Comparison of ENCODE assay signal across 8 mouse cellular contexts in genomic region chr13:24338343-24338861, GRCm38 (mm10). TPM values are rescaled to one million over a fixed set of nuclear protein-coding genes. Genes with fewer than 3 reads are reported as not detected.
DNase-seq lines count a peak whose midpoint lies in the region; ATAC-seq and TF ChIP-seq lines count a peak whose summit lies in the region.

No protein-coding gene starts in this region.

- H3K27ac ChIP-seq in CH12.LX (ENCODE audit: insufficient read depth, low read depth), result peak overlapping the region; percentile 25; the same call in 1 of the 2 replicates
- H3K27ac ChIP-seq in brown adipose tissue, adult 24 weeks (replicated peaks; ENCODE audit: low read depth, low read length), result peak overlapping the region; percentile 72
- H3K27ac ChIP-seq in forebrain, embryonic 11.5 days (ENCODE audit: low read depth, low read length), result no peak overlapping the region
- no peak overlapping the region for H3K27ac ChIP-seq in hindbrain, embryonic 14.5 days

- dilution Hi-C loops in CH12.LX (cut with MboI; ENCODE audit: extremely low pct_ligation_motif_present, extremely low pct_unique_long_range_greater_than_20kb, low sequenced_read_pairs), result no loop called here

- no peaks in the 10 kb centered on the region for H3K36me3 ChIP-seq in CH12.LX (replicated peaks in 1 of 2; ENCODE audit: control insufficient read depth in 1 of 2, insufficient read depth in 1 of 2, low read length in 1 of 2)
- no peaks in the 10 kb centered on the region for H3K36me3 ChIP-seq in forebrain, embryonic 11.5 days (ENCODE audit: control insufficient read depth, insufficient read depth, low read length)
- no peaks in the 10 kb centered on the region for H3K36me3 ChIP-seq in hindbrain, embryonic 14.5 days (replicated peaks; ENCODE audit: control insufficient read depth, insufficient read depth)

- no peak for TF ChIP-seq CTCF in CH12.LX (conservative IDR thresholded peaks at IDR 0.05 in 1 of 2, IDR thresholded peaks at IDR 0.05 in 1 of 2; ENCODE audit: low read depth in 2 of 2, low read length in 2 of 2)

- peak; percentile 46; the same call in 1 of the 2 replicates for TF ChIP-seq EP300 in CH12.LX (IDR thresholded peaks at IDR 0.05; ENCODE audit: low read length)

- no peaks in the 10 kb centered on the region for H3K79me2 ChIP-seq in CH12.LX (replicated peaks; ENCODE audit: control insufficient read depth, extremely low read depth, insufficient read depth, poor library complexity, severe bottlenecking)

- TF ChIP-seq RAD21 in CH12.LX (IDR thresholded peaks at IDR 0.05; ENCODE audit: low read depth, low read length), result no peak

- peak overlapping the region; percentile 20 for H3K9ac ChIP-seq in CH12.LX (ENCODE audit: insufficient read depth, low read depth)
- H3K9ac ChIP-seq in forebrain, embryonic 11.5 days (ENCODE audit: low read length), result no peak overlapping the region
- no peak overlapping the region for H3K9ac ChIP-seq in hindbrain, embryonic 14.5 days

- peaks cover 5 to 25% of the 10 kb centered on the region in 2 experiments for H3K4me1 ChIP-seq in CH12.LX (ENCODE audit: control insufficient read depth in 1 of 2, insufficient read depth in 2 of 2)
- peaks cover 7% of the 10 kb centered on the region; the same call in 1 of the 2 replicates for H3K4me1 ChIP-seq in brown adipose tissue, adult 24 weeks (ENCODE audit: control insufficient read depth, insufficient read depth, insufficient read length, low read length)
- no peaks in the 10 kb centered on the region for H3K4me1 ChIP-seq in forebrain, embryonic 11.5 days (replicated peaks; ENCODE audit: control insufficient read depth, insufficient read depth, low read length)
- H3K4me1 ChIP-seq in hindbrain, embryonic 14.5 days (replicated peaks; ENCODE audit: control insufficient read depth, insufficient read depth, low read length), result no peaks in the 10 kb centered on the region

- no peaks in the 10 kb centered on the region for H3K27me3 ChIP-seq in CH12.LX (replicated peaks)
- H3K27me3 ChIP-seq in forebrain, embryonic 11.5 days (ENCODE audit: control insufficient read depth, insufficient read depth, low read length), result no peaks in the 10 kb centered on the region
- no peaks in the 10 kb centered on the region for H3K27me3 ChIP-seq in hindbrain, embryonic 14.5 days (ENCODE audit: control insufficient read depth, insufficient read depth, low read length)

- no peaks in the 10 kb centered on the region for H3K9me3 ChIP-seq in CH12.LX (replicated peaks; ENCODE audit: low read length)
- H3K9me3 ChIP-seq in forebrain, embryonic 11.5 days (ENCODE audit: control insufficient read depth, low read length), result no peaks in the 10 kb centered on the region
- no peaks in the 10 kb centered on the region for H3K9me3 ChIP-seq in hindbrain, embryonic 14.5 days (ENCODE audit: control insufficient read depth, low read length)

- ATAC-seq in forebrain, embryonic 11.5 days (replicated peaks; ENCODE audit: low FRiP score), result no peak
- ATAC-seq in megakaryocyte-erythroid progenitor cell, adult 5-6 weeks (replicated peaks; ENCODE audit: low FRiP score, low TSS enrichment, poor library complexity, severe bottlenecking), result no peak
- no peak for ATAC-seq in hindbrain, embryonic 14.5 days (ENCODE audit: low FRiP score)
- no peak for ATAC-seq in inflammation-experienced regulatory T-cells, adult 6 months

- peak overlapping the region; percentile 59 for H3K4me2 ChIP-seq in CH12.LX (ENCODE audit: insufficient read depth, low read depth, poor library complexity, severe bottlenecking)
- no peak overlapping the region for H3K4me2 ChIP-seq in forebrain, embryonic 11.5 days (ENCODE audit: low read depth, low read length, severe bottlenecking)
- H3K4me2 ChIP-seq in hindbrain, embryonic 14.5 days (replicated peaks), result no peak overlapping the region

- DNase-seq in CH12.LX (ENCODE audit: extremely low read depth), result peak; percentile 51
- DNase-seq in induced T-regulatory cell, adult 2 months (ENCODE audit: low read depth), result peak; percentile 15
- DNase-seq in lung, postnatal 36 days, result peak; percentile 89
- DNase-seq in forebrain, embryonic 11.5 days (ENCODE audit: low spot score), result no peak
- no peak for DNase-seq in hindbrain, embryonic 14.5 days (ENCODE audit: low spot score)

- in situ Hi-C loops in CH12.LX (cut with MboI; ENCODE audit: low pct_ligation_motif_present, low pct_unique_long_range_greater_than_20kb, low sequenced_read_pairs), result loop anchor here (10.0 to 25.0 kb wide), 4 partner anchors 86 to 574 kb away; no protein-coding TSS in a partner anchor

- H3K4me3 ChIP-seq in CH12.LX (replicated peaks in 1 of 3; ENCODE audit: low read depth in 2 of 3, low read length in 2 of 3, poor library complexity in 1 of 3), result no peak overlapping the region
- no peak overlapping the region for H3K4me3 ChIP-seq in brown adipose tissue, adult 24 weeks (ENCODE audit: insufficient read depth, low read depth, low read length)
- no peak overlapping the region for H3K4me3 ChIP-seq in forebrain, embryonic 11.5 days (ENCODE audit: low read depth, low read length)
- H3K4me3 ChIP-seq in hindbrain, embryonic 14.5 days (replicated peaks; ENCODE audit: low read length), result no peak overlapping the region

- TF ChIP-seq POLR2A in CH12.LX (IDR thresholded peaks at IDR 0.05; ENCODE audit: low read depth, low read length), result no peak; the same call in 1 of the 2 replicates

- WGBS in forebrain, embryonic 11.5 days, result 87% methylated on average over 4 of the region's 4 CpGs
- 80% methylated on average over 4 of the region's 4 CpGs for WGBS in hindbrain, embryonic 14.5 days

TF ChIP-seq in CH12.LX, 34 proteins besides CTCF, POLR2A, EP300 and RAD21:
- peak; percentile 5; the same call in 1 of the 2 replicates for TF ChIP-seq MAX (IDR thresholded peaks at IDR 0.05; ENCODE audit: low read length)
- 0 out of 2 replicates have a peak, but pooled peaks have one; percentile 9 for TF ChIP-seq MXI1 (IDR thresholded peaks at IDR 0.05; ENCODE audit: low read depth, low read length)
- TF ChIP-seq UBTF (IDR thresholded peaks at IDR 0.05; ENCODE audit: low read depth, low read length), result no peak
- TF ChIP-seq KAT2A (IDR thresholded peaks at IDR 0.05; ENCODE audit: insufficient replicate concordance, low read length), result no peak
- no peak for TF ChIP-seq NRF1 (IDR thresholded peaks at IDR 0.05; ENCODE audit: low read depth, low read length)
- no peak for TF ChIP-seq MYC (IDR thresholded peaks at IDR 0.05; ENCODE audit: low read depth, low read length)
- no peak for TF ChIP-seq PAX5 (IDR thresholded peaks at IDR 0.05; ENCODE audit: low read length)
- TF ChIP-seq GABPA (IDR thresholded peaks at IDR 0.05; ENCODE audit: insufficient replicate concordance, low read depth, low read length), result no peak
- no peak for TF ChIP-seq ZKSCAN1 (IDR thresholded peaks at IDR 0.05; ENCODE audit: borderline replicate concordance, low read depth, low read length)
- no peak for TF ChIP-seq JUND (conservative IDR thresholded peaks at IDR 0.05; ENCODE audit: low read depth, low read length)
- no peak for TF ChIP-seq ZNF384 (IDR thresholded peaks at IDR 0.05; ENCODE audit: low read depth, low read length)
- TF ChIP-seq TBP (conservative IDR thresholded peaks at IDR 0.05; ENCODE audit: low read depth, low read length), result 0 out of 2 replicates have a peak, but pooled peaks have one; percentile 5
- TF ChIP-seq ELF1 (IDR thresholded peaks at IDR 0.05; ENCODE audit: low read depth, low read length), result 0 out of 2 replicates have a peak, but pooled peaks have one; percentile 32

RNA-seq across cellular contexts. Expression of gene Cmah, which starts 11.2 kb away (rescaled TPM):
- total RNA-seq in CH12.LX (2012; rRNA removed) (5.5 and 6.1 TPM in 2 replicates), CH12.LX (2014; rRNA removed) (5.0 and 5.3 TPM in 2 replicates)
- polyA plus RNA-seq in CH12.LX (2012; ENCODE audit: insufficient read length, low read depth), result 15.5 and 17.4 TPM in 2 replicates
- 0.63 and 3.6 TPM in 2 replicates for polyA plus RNA-seq in brown adipose tissue, adult 24 weeks (2012; ENCODE audit: insufficient read depth, insufficient read length, missing spikeins)
- polyA plus RNA-seq in forebrain, embryonic 11.5 days (2014; fragmentation: Nextera tagmentation; extraction: Ambion mirVana), result 0.37 and 0.45 TPM in 2 replicates
- total RNA-seq in megakaryocyte-erythroid progenitor cell, adult 5-6 weeks (2014; fragmentation: Nextera tagmentation), result 1.5 and 3.0 TPM in 2 replicates
- total RNA-seq in megakaryocyte-erythroid progenitor cell, adult 5-6 weeks (2017), result 1.4 and 3.3 TPM in 2 replicates
- polyA plus RNA-seq in hindbrain, embryonic 14.5 days (2014; fragmentation: Nextera tagmentation; extraction: Ambion mirVana), result 0.05 and 0.32 TPM in 2 replicates
- 10 to 100 TPM; 40.0 to 52.4 (median 42.9) TPM for polyA plus RNA-seq in inflammation-experienced regulatory T-cells, adult 6 months (2017; shearing (Covaris generic))

RNA-seq across cellular contexts. Expression of gene Carmil1, which starts 57.8 kb away (rescaled TPM):
- 1.1 and 1.8 TPM in 2 replicates for total RNA-seq in CH12.LX (2012; rRNA removed)
- total RNA-seq in CH12.LX (2014; rRNA removed), result 5.7 and 7.2 TPM in 2 replicates
- polyA plus RNA-seq in CH12.LX (2012; ENCODE audit: insufficient read length, low read depth), result 9.4 and 11.0 TPM in 2 replicates
- polyA plus RNA-seq in brown adipose tissue, adult 24 weeks (2012; ENCODE audit: insufficient read depth, insufficient read length, missing spikeins), result 4.8 and 5.6 TPM in 2 replicates
- 27.7 and 30.0 TPM in 2 replicates for polyA plus RNA-seq in forebrain, embryonic 11.5 days (2014; fragmentation: Nextera tagmentation; extraction: Ambion mirVana)
- not detected in 2 replicates for total RNA-seq in megakaryocyte-erythroid progenitor cell, adult 5-6 weeks (2014; fragmentation: Nextera tagmentation)
- total RNA-seq in megakaryocyte-erythroid progenitor cell, adult 5-6 weeks (2017), result not detected in 2 replicates
- 38.7 and 43.3 TPM in 2 replicates for polyA plus RNA-seq in hindbrain, embryonic 14.5 days (2014; fragmentation: Nextera tagmentation; extraction: Ambion mirVana)
- 1 to 10 TPM in 2 of 3 experiments, under 1 TPM in 1; 0.24 to 2.4 (median 1.4) TPM for polyA plus RNA-seq in inflammation-experienced regulatory T-cells, adult 6 months (2017; shearing (Covaris generic))

Comparison
In these comparisons a context has a peak if more than half of its experiments do, and no peak if none do; other contexts are left out.
1. DNase-seq: peak in CH12.LX (single experiment), induced T-regulatory cell, adult 2 months (single experiment) and lung, postnatal 36 days (single experiment); none in forebrain, embryonic 11.5 days (single experiment) and hindbrain, embryonic 14.5 days (single experiment).
2. H3K27ac ChIP-seq: peak in CH12.LX (single experiment) and brown adipose tissue, adult 24 weeks (single experiment); none in forebrain, embryonic 11.5 days (single experiment) and hindbrain, embryonic 14.5 days (single experiment).